In the genomic region with DNA sequence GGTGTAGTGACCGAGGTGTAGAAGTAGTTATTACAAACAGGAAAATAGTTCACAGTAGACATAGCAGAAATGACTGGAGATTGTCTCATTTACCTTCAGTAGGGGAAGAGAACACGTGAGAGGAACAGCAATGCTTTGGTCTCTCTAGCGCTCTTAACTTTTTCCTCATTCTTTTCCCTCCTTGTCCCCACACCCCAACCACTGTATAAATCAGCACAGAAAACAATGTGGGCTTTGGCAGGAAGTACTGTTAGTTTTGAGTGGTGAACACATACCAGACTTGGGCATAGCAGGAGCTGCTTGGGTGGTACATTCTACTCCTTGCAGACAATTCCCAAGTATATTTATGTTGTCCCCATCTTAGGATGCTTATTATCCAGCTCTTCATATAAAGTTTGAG, we compare ENCODE assay signal across 28 mouse cellular contexts.
"Had no signal": no experiment of that assay in that cellular context is flagged by ENCODE, and none has a peak within 500 bp of the region (broad histone marks: within the 10 kb centered on the region; RNA-seq: fewer than 3 reads in every experiment).

No protein-coding gene starts in this region.

- ATAC-seq: liver, embryonic 12.5 days; liver, postnatal 0 days; midbrain, embryonic 13.5 days; midbrain, embryonic 15.5 days; midbrain, embryonic 16.5 days had no signal

- H3K9me3 ChIP-seq: limb, embryonic 10.5 days; limb, embryonic 12.5 days; limb, embryonic 13.5 days; limb, embryonic 15.5 days; liver, embryonic 12.5 days; liver, embryonic 13.5 days; liver, embryonic 15.5 days; lung, embryonic 15.5 days; megakaryocyte, embryonic 14.5 days; midbrain, embryonic 10.5 days; midbrain, embryonic 12.5 days; midbrain, embryonic 13.5 days; midbrain, embryonic 15.5 days; neural tube, embryonic 12.5 days; neural tube, embryonic 13.5 days had no signal

- H3K27ac ChIP-seq: left cerebral cortex, adult 2 months; limb, embryonic 10.5 days; limb, embryonic 12.5 days; limb, embryonic 13.5 days; limb, embryonic 15.5 days; liver, embryonic 12.5 days; liver, embryonic 13.5 days; liver, embryonic 14.5 days; liver, embryonic 15.5 days; lung, embryonic 15.5 days; macrophage; midbrain, embryonic 10.5 days; midbrain, embryonic 12.5 days; midbrain, embryonic 13.5 days; midbrain, embryonic 15.5 days; neural tube, embryonic 12.5 days; neural tube, embryonic 13.5 days had no signal

- H3K27me3 ChIP-seq: limb, embryonic 12.5 days; limb, embryonic 13.5 days; limb, embryonic 15.5 days; liver, embryonic 12.5 days; liver, embryonic 13.5 days; liver, embryonic 15.5 days; lung, embryonic 15.5 days; megakaryocyte, embryonic 14.5 days; midbrain, embryonic 12.5 days; midbrain, embryonic 13.5 days; midbrain, embryonic 15.5 days; neural tube, embryonic 12.5 days; neural tube, embryonic 13.5 days had no signal

- DNase-seq: layer of hippocampus, postnatal 36 days; left cerebral cortex, postnatal 4 days; liver; liver, embryonic 13.5 days; liver, postnatal 0 days; lung, embryonic 14.5 days; midbrain, embryonic 14.5 days had no signal

- H3K4me2 ChIP-seq: limb, embryonic 12.5 days; limb, embryonic 13.5 days; limb, embryonic 15.5 days; liver, embryonic 11.5 days; liver, embryonic 12.5 days; liver, embryonic 13.5 days; liver, embryonic 15.5 days; lung, embryonic 14.5 days; lung, embryonic 15.5 days; midbrain, embryonic 11.5 days; midbrain, embryonic 12.5 days; midbrain, embryonic 13.5 days; midbrain, embryonic 15.5 days; neural tube, embryonic 12.5 days; neural tube, embryonic 13.5 days had no signal

- H3K9ac ChIP-seq: limb, embryonic 12.5 days; limb, embryonic 13.5 days; limb, embryonic 15.5 days; liver, embryonic 12.5 days; liver, embryonic 13.5 days; liver, embryonic 14.5 days; liver, embryonic 15.5 days; liver, postnatal 0 days; lung, embryonic 14.5 days; lung, embryonic 15.5 days; midbrain, embryonic 12.5 days; midbrain, embryonic 13.5 days; midbrain, embryonic 15.5 days; neural tube, embryonic 12.5 days; neural tube, embryonic 13.5 days had no signal

- H3K4me1 ChIP-seq: limb, embryonic 10.5 days; limb, embryonic 12.5 days; limb, embryonic 13.5 days; limb, embryonic 15.5 days; liver, embryonic 12.5 days; liver, embryonic 13.5 days; liver, embryonic 15.5 days; lung, embryonic 15.5 days; megakaryocyte, embryonic 14.5 days; midbrain, embryonic 10.5 days; midbrain, embryonic 12.5 days; midbrain, embryonic 13.5 days; midbrain, embryonic 15.5 days; neural tube, embryonic 12.5 days; neural tube, embryonic 13.5 days had no signal

- H3K4me3 ChIP-seq: left cerebral cortex, adult 2 months; limb, embryonic 10.5 days; limb, embryonic 12.5 days; limb, embryonic 13.5 days; limb, embryonic 15.5 days; liver, embryonic 12.5 days; liver, embryonic 13.5 days; liver, embryonic 15.5 days; lung, embryonic 15.5 days; megakaryocyte, embryonic 14.5 days; midbrain, embryonic 10.5 days; midbrain, embryonic 12.5 days; midbrain, embryonic 13.5 days; midbrain, embryonic 15.5 days; myocyte; neural tube, embryonic 12.5 days; neural tube, embryonic 13.5 days had no signal

- H3K36me3 ChIP-seq: limb, embryonic 10.5 days; limb, embryonic 12.5 days; limb, embryonic 13.5 days; limb, embryonic 15.5 days; liver, embryonic 12.5 days; liver, embryonic 13.5 days; liver, embryonic 15.5 days; lung, embryonic 15.5 days; midbrain, embryonic 10.5 days; midbrain, embryonic 12.5 days; midbrain, embryonic 13.5 days; midbrain, embryonic 15.5 days; neural tube, embryonic 12.5 days; neural tube, embryonic 13.5 days had no signal
